Mouse (Mus musculus) forebrain, embryonic 14.5 days (tissue): ENCODE results near the gene Mettl26. TPM values are rescaled to one million over a fixed set of nuclear protein-coding genes. Genes with fewer than 3 reads are reported as not detected.

Source experiments
- ATAC-seq: fragments of 200-750 bp; cut with Nextera tagmentation; 2 replicates; pipeline ENCODE4 v1.8.0; 2017; ENCODE audit warnings: mild to moderate bottlenecking, moderate library complexity
- DNase-seq: peaks from one replicate; pipeline ENCODE4 v3.0.0-alpha.2; 2015; ENCODE audit warnings: low spot score
- H3K27ac ChIP-seq: fragments of 300-500 bp; sonication (generic); 2 replicates; pipeline ENCODE4 v1.5.1; 2014; ENCODE audit warnings: low read depth, mild to moderate bottlenecking, control low read depth, low read length, moderate library complexity
- H3K27me3 ChIP-seq: fragments of 300-500 bp; sonication (generic); replicated peaks from 2 replicates; pipeline ENCODE4 v1.6.1; 2014; ENCODE audit warnings: low read length, control low read depth, mixed read lengths; ENCODE audit not compliant: control insufficient read depth, insufficient read depth
- H3K36me3 ChIP-seq: fragments of 300-500 bp; sonication (generic); 2 replicates; pipeline ENCODE4 v1.6.1; 2014; ENCODE audit warnings: low read length, control low read depth; ENCODE audit not compliant: control insufficient read depth, insufficient read depth
- H3K4me1 ChIP-seq: fragments of 300-500 bp; sonication (generic); 2 replicates; pipeline ENCODE4 v1.6.1; 2014; ENCODE audit warnings: antibody characterized with exemption, low read length, control low read depth; ENCODE audit not compliant: control insufficient read depth, insufficient read depth
- H3K4me2 ChIP-seq: fragments of 300-500 bp; sonication (generic); 2 replicates; pipeline ENCODE4 v1.6.1; 2014; ENCODE audit warnings: mild to moderate bottlenecking, control low read depth, low read length
- H3K4me3 ChIP-seq: fragments of 300-500 bp; sonication (generic); 2 replicates; pipeline ENCODE4 v1.5.1; 2014; ENCODE audit warnings: low read depth, low read length, control low read depth
- H3K9ac ChIP-seq: fragments of 300-500 bp; sonication (generic); 2 replicates; pipeline ENCODE4 v1.6.1; 2014; ENCODE audit warnings: mild to moderate bottlenecking, low read length, control low read depth, moderate library complexity
- H3K9me3 ChIP-seq: fragments of 300-500 bp; sonication (generic); replicated peaks from 2 replicates; pipeline ENCODE4 v1.6.1; 2016; ENCODE audit warnings: low read length, control low read depth, mixed read lengths; ENCODE audit not compliant: control insufficient read depth
- WGBS: fragments of 180-500 bp; shearing (Covaris S2); extraction: QIAGEN DNeasy Blood & Tissue Kit; methylation state at CpG from one replicate; pipeline ENCODE4 v1.1.7; 2014; 5-methylcytosine and 5-hydroxymethylcytosine counted together
- polyA plus RNA-seq: library from polyadenylated mRNA; unstranded; fragments of >200 nt; fragmentation: Nextera tagmentation; extraction: Ambion mirVana; gene quantifications from 2 replicates; pipeline ENCODE4 v1.2.1, GENCODE M21; 2014

Mettl26 gene
- polyA plus RNA-seq, 1 experiment from 2014 or later = 66.0 TPM

DNA sequence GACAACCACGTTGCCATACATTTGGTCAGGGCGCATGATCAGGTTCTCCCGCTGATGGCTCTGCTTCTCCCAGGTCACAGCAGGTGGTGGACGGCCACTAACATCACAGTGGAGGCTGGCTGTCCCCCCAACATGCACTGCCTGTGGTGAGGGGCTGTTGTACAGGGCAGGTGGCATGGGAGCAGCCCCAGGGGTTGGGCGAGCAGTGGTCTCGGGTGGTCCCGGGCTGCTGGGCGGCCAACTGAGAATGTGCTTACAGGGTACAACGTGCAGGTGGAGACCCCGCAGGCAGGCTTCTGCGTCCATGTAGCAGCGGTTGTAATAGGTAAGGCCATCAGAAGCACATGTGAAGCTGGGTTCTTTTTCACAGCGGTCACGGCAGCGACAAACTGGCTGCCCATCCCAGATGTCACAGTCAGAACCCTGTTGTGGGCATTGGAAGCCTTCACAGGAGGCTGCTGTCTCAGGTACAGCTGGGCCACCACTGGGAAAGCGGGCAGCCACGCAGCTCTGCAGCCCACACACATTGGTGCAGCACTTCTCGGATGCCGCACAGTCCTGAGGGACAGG is 3.8 kb downstream of the Mettl26 start:
- H3K4me3 ChIP-seq = no peak overlapping the region
- no peak overlapping the region for H3K9ac ChIP-seq
- peaks cover 13% of the 10 kb centered on the region for H3K4me1 ChIP-seq
- no peaks in the 10 kb centered on the region for H3K9me3 ChIP-seq
- H3K27me3 ChIP-seq = no peaks in the 10 kb centered on the region
- H3K36me3 ChIP-seq = peaks cover 35% of the 10 kb centered on the region
- no peak for ATAC-seq
- H3K4me2 ChIP-seq = no peak overlapping the region
- no peak overlapping the region for H3K27ac ChIP-seq
- WGBS = 87% methylated on average over 19 of the region's 19 CpGs
- DNase-seq = no peak

GRCm38 (mm10) chr17:25879261-25879660 is 4.4 kb downstream of the Mettl26 start:
- no peak overlapping the region for H3K4me3 ChIP-seq
- no peak overlapping the region for H3K27ac ChIP-seq
- no peaks in the 10 kb centered on the region for H3K27me3 ChIP-seq
- H3K9me3 ChIP-seq = no peaks in the 10 kb centered on the region
- ATAC-seq = no peak
- H3K36me3 ChIP-seq = peaks cover 40% of the 10 kb centered on the region
- no peak overlapping the region for H3K4me2 ChIP-seq
- H3K9ac ChIP-seq = no peak overlapping the region
- WGBS = 50% methylated on average over 4 of the region's 4 CpGs
- H3K4me1 ChIP-seq = peaks cover 8% of the 10 kb centered on the region
- DNase-seq = no peak

DNA sequence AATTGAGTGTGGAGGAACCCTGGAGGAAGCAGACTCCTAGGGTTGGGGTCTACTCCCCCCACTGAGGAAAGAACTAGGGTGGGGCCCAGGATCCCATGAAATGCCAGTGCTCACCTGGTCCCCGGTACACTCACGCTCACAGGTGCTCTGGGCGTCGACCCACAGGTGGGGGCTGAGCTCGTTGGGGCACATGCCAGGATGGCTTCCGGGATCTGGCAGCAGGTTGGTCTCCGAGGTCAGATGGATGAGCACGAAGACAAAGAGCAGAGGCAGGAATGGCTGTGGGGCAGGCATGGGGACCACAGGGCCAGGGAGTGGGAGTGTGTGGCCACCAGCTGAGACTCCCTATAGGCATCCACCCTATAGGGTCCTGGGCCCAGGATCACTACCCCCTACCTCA is 4.9 kb downstream of the Mettl26 start:
- H3K4me2 ChIP-seq = no peak overlapping the region
- DNase-seq (no peak), ATAC-seq (no peak)
- no peaks in the 10 kb centered on the region for H3K27me3 ChIP-seq
- H3K36me3 ChIP-seq = peaks cover 45% of the 10 kb centered on the region
- H3K27ac ChIP-seq = no peak overlapping the region
- H3K9ac ChIP-seq = no peak overlapping the region
- H3K4me3 ChIP-seq = no peak overlapping the region
- WGBS = 78% methylated on average over 8 of the region's 8 CpGs
- H3K4me1 ChIP-seq = peaks cover 7% of the 10 kb centered on the region
- no peaks in the 10 kb centered on the region for H3K9me3 ChIP-seq

GRCm38 (mm10) chr17:25880196-25880910 is 5.5 kb downstream of the Mettl26 start, which contains the start of gene Wfikkn1:
TSS of gene Wfikkn1 (minus strand) at chr17:25880858.
- Histone ChIP-seq H3K9ac (peak within 1 kb of the TSS; percentile 29), H3K9me3 (no peaks in the 10 kb centered on the region), H3K4me3 (no peak within 1 kb of the TSS), H3K4me2 (no peak within 1 kb of the TSS), H3K36me3 (peaks cover 45% of the 10 kb centered on the region), H3K27ac (peak within 1 kb of the TSS; percentile 33; the same call in 1 of the 2 replicates), H3K27me3 (no peaks in the 10 kb centered on the region), H3K4me1 (peaks cover 7% of the 10 kb centered on the region)
- whole genome bisulfite sequencing = 28% methylated on average over 5 of the region's 5 CpGs
- ATAC-seq (no peak), DNase-seq (no peak)

GRCm38 (mm10) chr17:25880913-25881641 is 6.2 kb downstream of the Mettl26 start:
- Histone ChIP-seq H3K36me3 (peaks cover 45% of the 10 kb centered on the region), H3K9ac (peak overlapping the region; percentile 29), H3K9me3 (no peaks in the 10 kb centered on the region), H3K4me2 (no peak overlapping the region), H3K27me3 (no peaks in the 10 kb centered on the region), H3K4me1 (peaks cover 6% of the 10 kb centered on the region), H3K4me3 (no peak overlapping the region), H3K27ac (peak overlapping the region; percentile 33; the same call in 1 of the 2 replicates)
- no peak for DNase-seq
- ATAC-seq = no peak
- WGBS = 6% methylated on average over 5 of the region's 5 CpGs

GRCm38 (mm10) chr17:25881691-25882090 is 6.8 kb downstream of the Mettl26 start:
- H3K4me1 ChIP-seq = no peaks in the 10 kb centered on the region
- H3K36me3 ChIP-seq = peaks cover 45% of the 10 kb centered on the region

GRCm38 (mm10) chr17:25882306-25882705 is 7.4 kb downstream of the Mettl26 start:
- no peaks in the 10 kb centered on the region for H3K4me1 ChIP-seq
- no peak overlapping the region for H3K4me2 ChIP-seq
- DNase-seq (no peak), ATAC-seq (no peak)
- H3K27ac ChIP-seq = no peak overlapping the region
- 60% methylated on average over 5 of the region's 5 CpGs for WGBS
- H3K9me3 ChIP-seq = no peaks in the 10 kb centered on the region
- no peak overlapping the region for H3K9ac ChIP-seq
- no peaks in the 10 kb centered on the region for H3K27me3 ChIP-seq
- no peak overlapping the region for H3K4me3 ChIP-seq
- peaks cover 45% of the 10 kb centered on the region for H3K36me3 ChIP-seq

More at GRCm38 (mm10) chr17:25881691-25882090, 6.8 kb downstream of the Mettl26 start:
- WGBS = 39% methylated on average over 4 of the region's 4 CpGs
- DNase-seq = no peak
- ATAC-seq = no peak
- Histone ChIP-seq H3K4me3 (no peak overlapping the region), H3K9ac (peak overlapping the region; percentile 29), H3K27ac (peak overlapping the region; percentile 33; the same call in 1 of the 2 replicates), H3K27me3 (no peaks in the 10 kb centered on the region), H3K4me2 (no peak overlapping the region), H3K9me3 (no peaks in the 10 kb centered on the region)

DNA sequence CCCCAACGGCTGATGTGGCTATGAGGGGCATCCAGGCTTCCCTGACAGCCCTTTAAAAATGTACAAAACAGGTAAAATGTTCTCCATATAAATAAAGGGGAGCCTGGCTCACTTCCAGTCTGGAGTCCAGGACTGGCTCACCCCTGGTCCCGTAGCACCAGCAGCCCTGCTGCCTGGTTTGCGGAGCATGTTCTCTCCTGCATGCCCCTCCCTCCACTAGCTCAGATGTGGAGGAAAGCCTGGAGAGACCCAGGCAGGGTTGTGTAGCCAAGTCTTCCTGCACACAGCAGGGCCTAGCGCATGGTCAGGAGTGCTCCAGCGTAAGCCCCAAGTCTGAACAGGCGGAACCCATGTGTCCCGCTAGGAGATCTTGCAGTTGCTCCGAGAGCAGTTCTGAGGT is 8.4 kb downstream of the Mettl26 start:
- peaks cover 46% of the 10 kb centered on the region for H3K36me3 ChIP-seq
- WGBS = 85% methylated on average over 8 of the region's 8 CpGs
- H3K4me2 ChIP-seq = no peak overlapping the region
- no peak overlapping the region for H3K9ac ChIP-seq
- H3K4me3 ChIP-seq = no peak overlapping the region
- no peaks in the 10 kb centered on the region for H3K4me1 ChIP-seq
- DNase-seq (no peak), ATAC-seq (no peak)
- H3K27me3 ChIP-seq = no peaks in the 10 kb centered on the region
- no peaks in the 10 kb centered on the region for H3K9me3 ChIP-seq
- H3K27ac ChIP-seq = no peak overlapping the region
